Mouse (Mus musculus) heart, adult 2 months (tissue): ENCODE measurements around the gene Csnk1g2.

Experiments
- CTCF ChIP-seq: fragments of 200-600 bp; IDR thresholded peaks from 2 replicates; pipeline ENCODE4 v1.8.1; 2022; ENCODE audit warnings: antibody characterized with exemption, mild to moderate bottlenecking, moderate library complexity
- EP300 ChIP-seq: fragments of 200-500 bp; IDR thresholded peaks from 2 replicates; pipeline ENCODE4 v1.6.1; 2011; ENCODE audit warnings: low read depth, low read length, control low read depth; ENCODE audit not compliant: insufficient read depth
- POLR2A ChIP-seq: fragments of 200-500 bp; IDR thresholded peaks from 2 replicates; pipeline ENCODE4 v1.6.1; 2011; ENCODE audit warnings: mild to moderate bottlenecking, low read depth, low read length, control low read depth; ENCODE audit not compliant: insufficient read depth

GRCm38 (mm10) chr10:80659213-80659612 lies 36.6 kb downstream of the Csnk1g2 start:
- TF ChIP-seq POLR2A, result no peak
- TF ChIP-seq EP300, result 0 out of 2 replicates have a peak, but pooled peaks have one; percentile 39
- TF ChIP-seq CTCF, result peak; percentile 92
